Mouse (Mus musculus) stomach, embryonic 15.5 days (tissue): ENCODE data around the gene Lcn12. TPM values are rescaled to one million over a fixed set of nuclear protein-coding genes. Genes with fewer than 3 reads are reported as not detected.

Source experiments
- ATAC-seq: fragments of 200-750 bp; cut with Nextera tagmentation; 2 replicates; pipeline ENCODE4 v1.8.0; 2017; ENCODE audit warnings: low read depth, moderate number of reproducible peaks, moderate TSS enrichment; ENCODE audit not compliant: insufficient read depth, low FRiP score
- H3K27ac ChIP-seq: fragments of 300-500 bp; sonication (generic); 2 replicates; pipeline ENCODE4 v1.5.1; 2015; ENCODE audit warnings: mild to moderate bottlenecking, inconsistent platforms
- H3K27me3 ChIP-seq: fragments of 300-500 bp; sonication (generic); replicated peaks from 2 replicates; pipeline ENCODE4 v1.6.1; 2015; ENCODE audit warnings: inconsistent platforms
- H3K36me3 ChIP-seq: fragments of 300-500 bp; sonication (generic); 2 replicates; pipeline ENCODE4 v1.6.1; 2015; ENCODE audit warnings: inconsistent platforms
- H3K4me1 ChIP-seq: fragments of 300-500 bp; sonication (generic); 2 replicates; pipeline ENCODE4 v1.6.1; 2015; ENCODE audit warnings: inconsistent platforms
- H3K4me2 ChIP-seq: fragments of 300-500 bp; sonication (generic); 2 replicates; pipeline ENCODE4 v1.6.1; 2015; ENCODE audit warnings: mild to moderate bottlenecking, inconsistent platforms
- H3K4me3 ChIP-seq: fragments of 300-500 bp; sonication (generic); replicated peaks from 2 replicates; pipeline ENCODE4 v1.5.1; 2015; ENCODE audit warnings: inconsistent platforms
- H3K9ac ChIP-seq: fragments of 300-500 bp; sonication (generic); 2 replicates; pipeline ENCODE4 v1.6.1; 2015; ENCODE audit warnings: inconsistent platforms
- H3K9me3 ChIP-seq: fragments of 300-500 bp; sonication (generic); 2 replicates; pipeline ENCODE4 v1.6.1; 2016; ENCODE audit warnings: inconsistent platforms
- WGBS: fragments of 180-500 bp; shearing (Covaris S2); methylation state at CpG from one replicate; pipeline ENCODE4 v1.1.7; 2015; 5-methylcytosine and 5-hydroxymethylcytosine counted together
- microRNA-seq: library from miRNA; unstranded; fragments of <30 nt; microRNA quantifications from one replicate; pipeline ENCODE4, GENCODE M21; 2016
- polyA plus RNA-seq: library from polyadenylated mRNA; unstranded; fragments of >200 nt; fragmentation: Nextera tagmentation; extraction: Ambion mirVana; gene quantifications from 2 replicates; pipeline ENCODE4 v1.2.1, GENCODE M21; 2015

Lcn12 gene
- polyA plus RNA-seq, 1 experiment from 2014 or later: not detected

- Histone ChIP-seq H3K4me3 (no peak overlapping the region), H3K9me3 (no peaks in the 10 kb centered on the region), H3K27ac (no peak overlapping the region), H3K27me3 (no peaks in the 10 kb centered on the region), H3K4me1 (no peaks in the 10 kb centered on the region), H3K9ac (no peak overlapping the region), H3K4me2 (no peak overlapping the region), H3K36me3 (no peaks in the 10 kb centered on the region)
- 52% methylated on average over 1 of the region's 1 CpGs for WGBS
- ATAC-seq: no peak
Measured at GRCm38 (mm10) chr2:25452951-25453350, 40.8 kb downstream of the Lcn12 start.

- 81% methylated on average over 8 of the region's 8 CpGs for WGBS
- no peak overlapping the region for H3K4me2 ChIP-seq
- no peaks in the 10 kb centered on the region for H3K9me3 ChIP-seq
- no peak overlapping the region for H3K27ac ChIP-seq
- no peak overlapping the region for H3K9ac ChIP-seq
- no peak overlapping the region for H3K4me3 ChIP-seq
- H3K4me1 ChIP-seq: no peaks in the 10 kb centered on the region
- H3K36me3 ChIP-seq: no peaks in the 10 kb centered on the region
- no peak for ATAC-seq
- H3K27me3 ChIP-seq: no peaks in the 10 kb centered on the region
Measured at GRCm38 (mm10) chr2:25450853-25451647, 42.7 kb downstream of the Lcn12 start.

GRCm38 (mm10) chr2:25442682-25443081 lies 51.0 kb downstream of the Lcn12 start:
- ATAC-seq: no peak
- Histone ChIP-seq H3K27me3 (no peaks in the 10 kb centered on the region), H3K27ac (no peak overlapping the region), H3K4me1 (no peaks in the 10 kb centered on the region), H3K36me3 (0 out of 2 replicates have a peak, but pooled peaks cover 5% of the 10 kb centered on the region), H3K9me3 (no peaks in the 10 kb centered on the region), H3K4me3 (no peak overlapping the region), H3K4me2 (no peak overlapping the region), H3K9ac (no peak overlapping the region)
- 92% methylated on average over 14 of the region's 14 CpGs for WGBS

GRCm38 (mm10) chr2:25441067-25441466 lies 52.6 kb downstream of the Lcn12 start:
- Histone ChIP-seq H3K9me3 (no peaks in the 10 kb centered on the region), H3K4me2 (no peak overlapping the region), H3K4me1 (no peaks in the 10 kb centered on the region), H3K9ac (no peak overlapping the region), H3K27ac (no peak overlapping the region), H3K27me3 (no peaks in the 10 kb centered on the region), H3K4me3 (no peak overlapping the region), H3K36me3 (0 out of 2 replicates have a peak, but pooled peaks cover 5% of the 10 kb centered on the region)
- no peak for ATAC-seq
- WGBS: 84% methylated on average over 20 of the region's 20 CpGs

Small RNA genes within 50 kb of the gene (microRNA-seq; reads per million reads assigned to microRNA genes)
- gene Mir3087: not detected

Other genes starting within 250 kb of the Lcn12 start
- gene AL732309.1, start 247.0 kb downstream of the Lcn12 start, polyA plus RNA-seq: 5.7 and 7.2 TPM in 2 replicates
- 24.4 and 25.1 TPM in 2 replicates for gene Tmem203, start 238.5 kb downstream of the Lcn12 start, polyA plus RNA-seq
- gene Tprn, start 231.3 kb downstream of the Lcn12 start, polyA plus RNA-seq: 16.8 and 17.7 TPM in 2 replicates
- 209 TPM in 2 replicates for gene Ssna1, start 221.5 kb downstream of the Lcn12 start, polyA plus RNA-seq
- gene Anapc2, start 221.4 kb downstream of the Lcn12 start, polyA plus RNA-seq: 108 and 114 TPM in 2 replicates
- gene Tmem210, start 205.8 kb downstream of the Lcn12 start, polyA plus RNA-seq: not detected in 2 replicates
- gene Lrrc26, start 204.0 kb downstream of the Lcn12 start, polyA plus RNA-seq: 4.4 and 6.9 TPM in 2 replicates
- 1.3 and 1.9 TPM in 2 replicates for gene Grin1, start 174.7 kb downstream of the Lcn12 start, polyA plus RNA-seq
- 46.4 and 54.6 TPM in 2 replicates for gene Man1b1, start 161.6 kb downstream of the Lcn12 start, polyA plus RNA-seq
- gene Dpp7, start 137.6 kb downstream of the Lcn12 start, polyA plus RNA-seq: 21.5 and 22.6 TPM in 2 replicates
- gene Uap1l1, start 128.2 kb downstream of the Lcn12 start, polyA plus RNA-seq: 41.1 and 46.1 TPM in 2 replicates
- 37.6 and 41.7 TPM in 2 replicates for gene Sapcd2, start 121.6 kb downstream of the Lcn12 start, polyA plus RNA-seq
- gene Entpd2, start 98.0 kb downstream of the Lcn12 start, polyA plus RNA-seq: 10.1 and 13.0 TPM in 2 replicates
- gene Npdc1, start 94.6 kb downstream of the Lcn12 start, polyA plus RNA-seq: 47.0 and 49.6 TPM in 2 replicates
- 0.17 and 0.30 TPM in 2 replicates for gene Fut7, start 70.6 kb downstream of the Lcn12 start, polyA plus RNA-seq
- gene Abca2, start 65.2 kb downstream of the Lcn12 start, polyA plus RNA-seq: 3.9 and 4.8 TPM in 2 replicates
- gene Clic3, start 37.1 kb downstream of the Lcn12 start, polyA plus RNA-seq: 11.9 and 26.5 TPM in 2 replicates
- 35.3 and 37.4 TPM in 2 replicates for gene Paxx, start 32.8 kb downstream of the Lcn12 start, polyA plus RNA-seq
- gene Ptgds, start 23.9 kb downstream of the Lcn12 start, polyA plus RNA-seq: 6.8 and 7.5 TPM in 2 replicates
- gene Fbxw5, start 6.8 kb upstream of the Lcn12 start, polyA plus RNA-seq: 64.4 and 71.4 TPM in 2 replicates
- 8.3 and 8.6 TPM in 2 replicates for gene C8g, start 7.8 kb upstream of the Lcn12 start, polyA plus RNA-seq
- 29.4 and 31.2 TPM in 2 replicates for gene Traf2, start 53.0 kb upstream of the Lcn12 start, polyA plus RNA-seq
- gene Edf1, start 63.9 kb upstream of the Lcn12 start, polyA plus RNA-seq: 371 and 375 TPM in 2 replicates
- gene Mamdc4, start 80.9 kb upstream of the Lcn12 start, polyA plus RNA-seq: 74.5 and 104 TPM in 2 replicates
- gene Phpt1, start 81.3 kb upstream of the Lcn12 start, polyA plus RNA-seq: 144 and 151 TPM in 2 replicates
- 1.0 and 1.1 TPM in 2 replicates for gene Ajm1, start 87.8 kb upstream of the Lcn12 start, polyA plus RNA-seq
- 64.2 and 65.6 TPM in 2 replicates for gene Rabl6, start 114.6 kb upstream of the Lcn12 start, polyA plus RNA-seq
- 0.19 and 0.21 TPM in 2 replicates for gene Ccdc183, start 123.8 kb upstream of the Lcn12 start, polyA plus RNA-seq
- gene Tmem141, start 128.1 kb upstream of the Lcn12 start, polyA plus RNA-seq: 24.3 and 25.0 TPM in 2 replicates
- gene Fcna, start 134.1 kb upstream of the Lcn12 start, polyA plus RNA-seq: 4.0 and 6.2 TPM in 2 replicates
- not detected in 2 replicates for gene Lcn8, start 159.2 kb upstream of the Lcn12 start, polyA plus RNA-seq
- gene Lcn5, start 164.0 kb upstream of the Lcn12 start, polyA plus RNA-seq: not detected in 2 replicates
- gene Lcn6, start 182.9 kb upstream of the Lcn12 start, polyA plus RNA-seq: not detected in 2 replicates
- not detected in 2 replicates for gene Lcn10, start 188.8 kb upstream of the Lcn12 start, polyA plus RNA-seq
- gene Obp2a, start 206.1 kb upstream of the Lcn12 start, polyA plus RNA-seq: not detected in 2 replicates
- gene Bmyc, start 212.8 kb upstream of the Lcn12 start, polyA plus RNA-seq: 79.4 and 83.4 TPM in 2 replicates
- gene Obp2b, start 243.1 kb upstream of the Lcn12 start, polyA plus RNA-seq: not detected in 2 replicates